Mouse (Mus musculus): ENCODE measurements at regions not wholly inside any gene's neighbourhood (a gene's known extent, or its start where the extent isn't known, plus 50 kb on each side); places are given as distances from the start of the nearest gene placed in this dataset.

- Histone ChIP-seq H3K9ac (ENCODE audit: low read length) (no peak overlapping the region), H3K27me3 (ENCODE audit: control insufficient read depth, insufficient read depth, low read depth, low read length) (no peaks in the 10 kb centered on the region), H3K4me1 (replicated peaks; ENCODE audit: control insufficient read depth, insufficient read depth, low read length) (no peaks in the 10 kb centered on the region), H3K27ac (ENCODE audit: low read length) (no peak overlapping the region), H3K4me3 (ENCODE audit: low read length) (no peak overlapping the region), H3K4me2 (ENCODE audit: low read depth, low read length) (no peak overlapping the region), H3K9me3 (ENCODE audit: control insufficient read depth, low read length) (no peaks in the 10 kb centered on the region), H3K36me3 (ENCODE audit: control insufficient read depth, insufficient read depth, low read length) (no peaks in the 10 kb centered on the region)
- ATAC-seq (ENCODE audit: low read depth) = no peak
- 36% methylated on average over 2 of the region's 2 CpGs for whole genome bisulfite sequencing
Observed at GRCm38 (mm10) chr1:107950396-107950795, 360.6 kb downstream of the Serpinb8 start.

DNA sequence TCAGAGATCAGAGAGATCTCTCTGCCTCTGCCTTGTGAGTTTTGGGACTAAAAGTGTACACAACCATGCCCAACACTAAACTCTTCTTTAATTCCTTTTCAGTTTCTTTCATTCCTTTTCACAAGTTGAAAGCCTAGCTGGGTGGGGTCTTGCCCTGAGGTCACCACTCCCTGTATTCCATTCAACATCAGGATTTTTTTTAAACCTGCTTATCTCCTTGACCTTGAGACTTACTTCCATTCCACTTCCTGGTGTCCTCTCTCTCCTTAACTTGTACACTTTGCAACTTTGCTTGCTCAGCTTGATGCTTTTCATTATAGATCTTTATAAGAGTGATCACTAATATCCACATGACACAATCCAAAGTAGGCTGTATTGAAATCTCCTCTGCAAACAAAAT, 371.2 kb downstream of the Serpinb8 start:
- Histone ChIP-seq H3K36me3 (ENCODE audit: control insufficient read depth, insufficient read depth, low read length) (no peaks in the 10 kb centered on the region), H3K4me1 (replicated peaks; ENCODE audit: control insufficient read depth, insufficient read depth, low read length) (no peaks in the 10 kb centered on the region), H3K9ac (ENCODE audit: low read length) (no peak overlapping the region), H3K4me3 (ENCODE audit: low read length) (no peak overlapping the region), H3K27ac (ENCODE audit: low read length) (no peak overlapping the region), H3K4me2 (ENCODE audit: low read depth, low read length) (no peak overlapping the region), H3K9me3 (ENCODE audit: control insufficient read depth, low read length) (no peaks in the 10 kb centered on the region), H3K27me3 (ENCODE audit: control insufficient read depth, insufficient read depth, low read depth, low read length) (no peaks in the 10 kb centered on the region)
- no peak for ATAC-seq (ENCODE audit: low read depth)

- no peaks in the 10 kb centered on the region for H3K4me1 ChIP-seq (replicated peaks; ENCODE audit: control insufficient read depth, insufficient read depth, low read length)
- no peak overlapping the region for H3K9ac ChIP-seq (ENCODE audit: low read length)
- ATAC-seq (ENCODE audit: low read depth) = no peak
- H3K4me2 ChIP-seq (ENCODE audit: low read depth, low read length) = no peak overlapping the region
- no peaks in the 10 kb centered on the region for H3K27me3 ChIP-seq (ENCODE audit: control insufficient read depth, insufficient read depth, low read depth, low read length)
- no peaks in the 10 kb centered on the region for H3K36me3 ChIP-seq (ENCODE audit: control insufficient read depth, insufficient read depth, low read length)
- WGBS = 46% methylated on average over 8 of the region's 8 CpGs
- no peak overlapping the region for H3K4me3 ChIP-seq (ENCODE audit: low read length)
- no peaks in the 10 kb centered on the region for H3K9me3 ChIP-seq (ENCODE audit: control insufficient read depth, low read length)
- no peak overlapping the region for H3K27ac ChIP-seq (ENCODE audit: low read length)
Observed at GRCm38 (mm10) chr1:107975626-107976335, 386.0 kb downstream of the Serpinb8 start.

DNA sequence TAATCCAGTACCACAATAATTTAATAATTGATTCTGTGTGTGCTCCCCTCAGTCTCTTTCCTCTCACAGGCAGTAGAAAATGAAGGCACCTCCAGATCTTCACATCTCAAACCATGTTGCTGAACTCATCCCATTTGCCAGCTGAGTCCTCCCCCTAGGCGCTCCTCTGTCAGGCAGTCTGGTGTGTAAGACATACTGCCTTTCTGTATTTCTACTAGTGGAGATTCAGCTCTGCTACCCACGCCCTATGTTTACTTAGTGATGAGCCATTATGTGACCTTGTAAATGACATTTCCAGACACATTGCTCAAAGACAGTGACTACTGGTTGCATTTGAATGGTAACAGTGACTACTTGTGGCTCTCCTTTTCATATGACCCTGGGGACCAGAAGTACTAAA, 387.9 kb downstream of the Serpinb8 start:
- Histone ChIP-seq H3K27me3 (ENCODE audit: control insufficient read depth, insufficient read depth, low read depth, low read length) (no peaks in the 10 kb centered on the region), H3K9me3 (ENCODE audit: control insufficient read depth, low read length) (no peaks in the 10 kb centered on the region), H3K4me3 (ENCODE audit: low read length) (no peak overlapping the region), H3K4me2 (ENCODE audit: low read depth, low read length) (no peak overlapping the region), H3K36me3 (ENCODE audit: control insufficient read depth, insufficient read depth, low read length) (no peaks in the 10 kb centered on the region), H3K9ac (ENCODE audit: low read length) (no peak overlapping the region), H3K4me1 (replicated peaks; ENCODE audit: control insufficient read depth, insufficient read depth, low read length) (no peaks in the 10 kb centered on the region), H3K27ac (ENCODE audit: low read length) (no peak overlapping the region)
- ATAC-seq (ENCODE audit: low read depth) = no peak
- WGBS = 36% methylated on average over 2 of the region's 2 CpGs

DNA sequence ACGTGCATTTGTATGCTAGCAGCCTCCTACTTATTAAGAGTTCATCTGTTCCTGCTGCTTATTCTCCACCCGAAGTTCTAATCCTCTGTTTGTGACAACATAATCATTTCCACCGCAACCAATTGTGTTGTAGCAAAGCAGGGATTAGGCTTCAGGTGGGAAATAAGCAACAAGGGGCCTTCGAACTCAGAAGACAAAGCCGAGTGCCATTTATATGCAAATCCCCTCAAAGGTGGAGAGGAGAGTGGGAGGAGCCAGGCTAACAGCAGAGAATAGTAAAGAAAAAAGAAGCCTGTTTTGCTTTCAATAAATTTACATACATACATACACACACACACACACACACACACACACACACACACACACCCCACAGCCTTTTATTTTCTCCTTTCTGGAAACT, 388.6 kb downstream of the Serpinb8 start:
- Histone ChIP-seq H3K9me3 (ENCODE audit: control insufficient read depth, low read length) (no peaks in the 10 kb centered on the region), H3K4me2 (ENCODE audit: low read depth, low read length) (no peak overlapping the region), H3K9ac (ENCODE audit: low read length) (no peak overlapping the region), H3K4me1 (replicated peaks; ENCODE audit: control insufficient read depth, insufficient read depth, low read length) (no peaks in the 10 kb centered on the region), H3K27me3 (ENCODE audit: control insufficient read depth, insufficient read depth, low read depth, low read length) (no peaks in the 10 kb centered on the region), H3K36me3 (ENCODE audit: control insufficient read depth, insufficient read depth, low read length) (no peaks in the 10 kb centered on the region), H3K27ac (ENCODE audit: low read length) (no peak overlapping the region), H3K4me3 (ENCODE audit: low read length) (no peak overlapping the region)
- no peak for ATAC-seq (ENCODE audit: low read depth)
- WGBS = 43% methylated on average over 5 of the region's 5 CpGs

- Histone ChIP-seq H3K9me3 (ENCODE audit: control insufficient read depth, low read length) (no peaks in the 10 kb centered on the region), H3K4me3 (ENCODE audit: low read length) (no peak overlapping the region), H3K27ac (ENCODE audit: low read length) (no peak overlapping the region), H3K9ac (ENCODE audit: low read length) (no peak overlapping the region), H3K27me3 (ENCODE audit: control insufficient read depth, insufficient read depth, low read depth, low read length) (no peaks in the 10 kb centered on the region), H3K4me2 (ENCODE audit: low read depth, low read length) (no peak overlapping the region), H3K36me3 (ENCODE audit: control insufficient read depth, insufficient read depth, low read length) (no peaks in the 10 kb centered on the region), H3K4me1 (replicated peaks; ENCODE audit: control insufficient read depth, insufficient read depth, low read length) (no peaks in the 10 kb centered on the region)
- 67% methylated on average over 2 of the region's 2 CpGs for WGBS
- ATAC-seq (ENCODE audit: low read depth) = no peak
Observed at GRCm38 (mm10) chr1:107985646-107986045, 395.8 kb downstream of the Serpinb8 start.

DNA sequence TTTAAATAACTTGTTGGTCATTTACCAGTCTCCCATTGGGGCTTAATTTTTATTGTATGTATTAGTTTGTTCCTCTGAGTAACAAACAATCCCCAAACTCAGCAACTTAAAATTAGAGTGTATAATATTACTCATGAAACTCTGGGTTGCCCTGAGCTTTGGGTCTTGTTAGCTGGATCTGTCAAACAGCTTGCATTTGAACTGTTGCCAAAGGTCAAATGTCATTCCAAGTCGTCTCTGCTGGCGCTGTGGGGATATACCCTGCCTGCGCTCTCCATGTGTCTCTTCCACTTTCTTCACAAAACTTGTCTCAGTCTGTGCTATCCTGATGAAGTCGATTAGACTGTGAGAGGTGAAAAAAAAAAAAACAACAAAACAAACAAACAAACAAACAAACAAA, 398.3 kb downstream of the Serpinb8 start:
- no peaks in the 10 kb centered on the region for H3K27me3 ChIP-seq (ENCODE audit: control insufficient read depth, insufficient read depth, low read depth, low read length)
- no peaks in the 10 kb centered on the region for H3K4me1 ChIP-seq (replicated peaks; ENCODE audit: control insufficient read depth, insufficient read depth, low read length)
- H3K9me3 ChIP-seq (ENCODE audit: control insufficient read depth, low read length) = no peaks in the 10 kb centered on the region
- no peak overlapping the region for H3K27ac ChIP-seq (ENCODE audit: low read length)
- H3K9ac ChIP-seq (ENCODE audit: low read length) = no peak overlapping the region
- no peaks in the 10 kb centered on the region for H3K36me3 ChIP-seq (ENCODE audit: control insufficient read depth, insufficient read depth, low read length)
- no peak overlapping the region for H3K4me2 ChIP-seq (ENCODE audit: low read depth, low read length)
- H3K4me3 ChIP-seq (ENCODE audit: low read length) = no peak overlapping the region
- ATAC-seq (ENCODE audit: low read depth) = no peak
- WGBS = 40% methylated on average over 4 of the region's 4 CpGs

GRCm38 (mm10) chr1:107993013-107993412, 403.2 kb downstream of the Serpinb8 start:
- H3K4me2 ChIP-seq (ENCODE audit: low read depth, low read length) = no peak overlapping the region
- no peaks in the 10 kb centered on the region for H3K9me3 ChIP-seq (ENCODE audit: control insufficient read depth, low read length)
- no peak overlapping the region for H3K9ac ChIP-seq (ENCODE audit: low read length)
- no peaks in the 10 kb centered on the region for H3K27me3 ChIP-seq (ENCODE audit: control insufficient read depth, insufficient read depth, low read depth, low read length)
- H3K4me1 ChIP-seq (replicated peaks; ENCODE audit: control insufficient read depth, insufficient read depth, low read length) = no peaks in the 10 kb centered on the region
- H3K4me3 ChIP-seq (ENCODE audit: low read length) = no peak overlapping the region
- ATAC-seq (ENCODE audit: low read depth) = no peak
- H3K36me3 ChIP-seq (ENCODE audit: control insufficient read depth, insufficient read depth, low read length) = no peaks in the 10 kb centered on the region
- H3K27ac ChIP-seq (ENCODE audit: low read length) = no peak overlapping the region
- 56% methylated on average over 4 of the region's 4 CpGs for WGBS

- Histone ChIP-seq H3K27ac (ENCODE audit: low read length) (no peak overlapping the region), H3K36me3 (ENCODE audit: control insufficient read depth, insufficient read depth, low read length) (no peaks in the 10 kb centered on the region), H3K4me2 (ENCODE audit: low read depth, low read length) (no peak overlapping the region), H3K4me3 (ENCODE audit: low read length) (no peak overlapping the region), H3K4me1 (replicated peaks; ENCODE audit: control insufficient read depth, insufficient read depth, low read length) (no peaks in the 10 kb centered on the region), H3K9me3 (ENCODE audit: control insufficient read depth, low read length) (no peaks in the 10 kb centered on the region), H3K27me3 (ENCODE audit: control insufficient read depth, insufficient read depth, low read depth, low read length) (no peaks in the 10 kb centered on the region), H3K9ac (ENCODE audit: low read length) (no peak overlapping the region)
- WGBS = 74% methylated on average over 5 of the region's 5 CpGs
- no peak for ATAC-seq (ENCODE audit: low read depth)
Observed at GRCm38 (mm10) chr1:108023721-108024353, 434.0 kb downstream of the Serpinb8 start.
